Mouse (Mus musculus): Measurements from ENCODE around the gene Ergic1. TPM values are rescaled to one million over a fixed set of nuclear protein-coding genes. Genes with fewer than 3 reads are reported as not detected.

Ergic1 gene
- polyA plus RNA-seq, 1 experiment from 2014 or later, result 130 TPM

- Histone ChIP-seq H3K36me3 (peaks cover 21% of the 10 kb centered on the region), H3K4me3 (no peak overlapping the region), H3K27ac (no peak overlapping the region), H3K9me3 (no peaks in the 10 kb centered on the region), H3K4me2 (no peak overlapping the region), H3K4me1 (peaks cover 34% of the 10 kb centered on the region), H3K27me3 (no peaks in the 10 kb centered on the region), H3K9ac (no peak overlapping the region)
- WGBS, result 84% methylated on average over 4 of the region's 4 CpGs
- no peak for ATAC-seq (ENCODE audit: insufficient number of reproducible peaks, low FRiP score, low TSS enrichment, low read depth)
Observed at GRCm38 (mm10) chr17:26605636-26606035, 44.3 kb downstream of the Ergic1 start.

- ATAC-seq (ENCODE audit: insufficient number of reproducible peaks, low FRiP score, low TSS enrichment, low read depth), result no peak
- no peak overlapping the region for H3K4me3 ChIP-seq
- H3K36me3 ChIP-seq, result peaks cover 28% of the 10 kb centered on the region
- WGBS, result 72% methylated on average over 2 of the region's 2 CpGs
- H3K9ac ChIP-seq, result no peak overlapping the region
- H3K4me1 ChIP-seq, result peaks cover 28% of the 10 kb centered on the region
- H3K27me3 ChIP-seq, result no peaks in the 10 kb centered on the region
- H3K27ac ChIP-seq, result no peak overlapping the region
- no peaks in the 10 kb centered on the region for H3K9me3 ChIP-seq
- no peak overlapping the region for H3K4me2 ChIP-seq
Observed at GRCm38 (mm10) chr17:26606516-26606915, 45.2 kb downstream of the Ergic1 start.

GRCm38 (mm10) chr17:26608348-26608747 is 47.1 kb downstream of the Ergic1 start:
- WGBS, result 80% methylated on average over 3 of the region's 3 CpGs
- Histone ChIP-seq H3K4me1 (peaks cover 16% of the 10 kb centered on the region), H3K27me3 (no peaks in the 10 kb centered on the region), H3K4me2 (no peak overlapping the region), H3K9ac (no peak overlapping the region), H3K27ac (no peak overlapping the region), H3K9me3 (no peaks in the 10 kb centered on the region), H3K4me3 (no peak overlapping the region), H3K36me3 (peaks cover 28% of the 10 kb centered on the region)
- ATAC-seq (ENCODE audit: insufficient number of reproducible peaks, low FRiP score, low TSS enrichment, low read depth), result no peak

- H3K4me3 ChIP-seq, result no peak overlapping the region
- no peak overlapping the region for H3K27ac ChIP-seq
- no peak for ATAC-seq (ENCODE audit: insufficient number of reproducible peaks, low FRiP score, low TSS enrichment, low read depth)
- no peak overlapping the region for H3K9ac ChIP-seq
- H3K4me1 ChIP-seq, result peaks cover 16% of the 10 kb centered on the region
- peaks cover 29% of the 10 kb centered on the region for H3K36me3 ChIP-seq
- WGBS, result 95% methylated on average over 8 of the region's 8 CpGs
- H3K4me2 ChIP-seq, result no peak overlapping the region
- H3K27me3 ChIP-seq, result no peaks in the 10 kb centered on the region
- H3K9me3 ChIP-seq, result no peaks in the 10 kb centered on the region
Observed at GRCm38 (mm10) chr17:26608877-26609276, 47.6 kb downstream of the Ergic1 start.

GRCm38 (mm10) chr17:26609820-26610219 is 48.5 kb downstream of the Ergic1 start:
- Histone ChIP-seq H3K27ac (no peak overlapping the region), H3K4me2 (no peak overlapping the region), H3K4me1 (peaks cover 23% of the 10 kb centered on the region), H3K36me3 (peaks cover 38% of the 10 kb centered on the region), H3K27me3 (no peaks in the 10 kb centered on the region), H3K9me3 (no peaks in the 10 kb centered on the region), H3K4me3 (no peak overlapping the region), H3K9ac (no peak overlapping the region)
- 85% methylated on average over 8 of the region's 8 CpGs for WGBS
- ATAC-seq (ENCODE audit: insufficient number of reproducible peaks, low FRiP score, low TSS enrichment, low read depth), result no peak

- Histone ChIP-seq H3K36me3 (peaks cover 50% of the 10 kb centered on the region), H3K27me3 (no peaks in the 10 kb centered on the region), H3K9me3 (no peaks in the 10 kb centered on the region), H3K27ac (peak overlapping the region; percentile 43; the same call in 1 of the 2 replicates), H3K4me2 (no peak overlapping the region), H3K4me1 (peaks cover 23% of the 10 kb centered on the region), H3K4me3 (no peak overlapping the region), H3K9ac (no peak overlapping the region)
- WGBS, result 72% methylated on average over 7 of the region's 7 CpGs
- ATAC-seq (ENCODE audit: insufficient number of reproducible peaks, low FRiP score, low TSS enrichment, low read depth), result no peak
Observed at GRCm38 (mm10) chr17:26611328-26611727, 50.0 kb downstream of the Ergic1 start.

GRCm38 (mm10) chr17:26611918-26612317 is 50.6 kb downstream of the Ergic1 start:
- ATAC-seq (ENCODE audit: insufficient number of reproducible peaks, low FRiP score, low TSS enrichment, low read depth), result no peak
- H3K4me1 ChIP-seq, result peaks cover 23% of the 10 kb centered on the region
- H3K36me3 ChIP-seq, result peaks cover 51% of the 10 kb centered on the region
- H3K27ac ChIP-seq, result peak overlapping the region; percentile 43; the same call in 1 of the 2 replicates
- 81% methylated on average over 4 of the region's 4 CpGs for WGBS
- H3K4me3 ChIP-seq, result no peak overlapping the region
- no peaks in the 10 kb centered on the region for H3K27me3 ChIP-seq
- no peaks in the 10 kb centered on the region for H3K9me3 ChIP-seq
- H3K9ac ChIP-seq, result no peak overlapping the region
- H3K4me2 ChIP-seq, result no peak overlapping the region

GRCm38 (mm10) chr17:26614286-26614685 is 53.0 kb downstream of the Ergic1 start:
- Histone ChIP-seq H3K27ac (peak overlapping the region; percentile 54), H3K36me3 (peaks cover 65% of the 10 kb centered on the region), H3K4me2 (no peak overlapping the region), H3K4me3 (no peak overlapping the region), H3K4me1 (peaks cover 23% of the 10 kb centered on the region), H3K9me3 (no peaks in the 10 kb centered on the region), H3K9ac (no peak overlapping the region), H3K27me3 (no peaks in the 10 kb centered on the region)
- WGBS, result 64% methylated on average over 6 of the region's 6 CpGs
- no peak for ATAC-seq (ENCODE audit: insufficient number of reproducible peaks, low FRiP score, low TSS enrichment, low read depth)

GRCm38 (mm10) chr17:26614708-26615486 is 53.6 kb downstream of the Ergic1 start:
- WGBS, result 66% methylated on average over 9 of the region's 9 CpGs
- H3K4me3 ChIP-seq, result no peak overlapping the region
- no peak for ATAC-seq (ENCODE audit: insufficient number of reproducible peaks, low FRiP score, low TSS enrichment, low read depth)
- H3K9me3 ChIP-seq, result no peaks in the 10 kb centered on the region
- peaks cover 67% of the 10 kb centered on the region for H3K36me3 ChIP-seq
- no peaks in the 10 kb centered on the region for H3K27me3 ChIP-seq
- H3K4me1 ChIP-seq, result peaks cover 23% of the 10 kb centered on the region
- no peak overlapping the region for H3K4me2 ChIP-seq
- H3K27ac ChIP-seq, result 0 out of 2 replicates have a peak overlapping the region, but pooled peaks have one; percentile 38
- no peak overlapping the region for H3K9ac ChIP-seq

- peaks cover 65% of the 10 kb centered on the region for H3K36me3 ChIP-seq
- ATAC-seq (ENCODE audit: insufficient number of reproducible peaks, low FRiP score, low TSS enrichment, low read depth), result no peak
- 80% methylated on average over 2 of the region's 2 CpGs for WGBS
Observed at GRCm38 (mm10) chr17:26616696-26617095, 55.4 kb downstream of the Ergic1 start.

GRCm38 (mm10) chr17:26618498-26618897 is 57.2 kb downstream of the Ergic1 start:
- Histone ChIP-seq H3K9me3 (no peaks in the 10 kb centered on the region), H3K4me3 (no peak overlapping the region), H3K4me2 (no peak overlapping the region), H3K9ac (no peak overlapping the region), H3K36me3 (peaks cover 72% of the 10 kb centered on the region), H3K4me1 (peaks cover 21% of the 10 kb centered on the region), H3K27ac (no peak overlapping the region), H3K27me3 (no peaks in the 10 kb centered on the region)
- 83% methylated on average over 5 of the region's 5 CpGs for WGBS
- ATAC-seq (ENCODE audit: insufficient number of reproducible peaks, low FRiP score, low TSS enrichment, low read depth), result no peak

More at GRCm38 (mm10) chr17:26616696-26617095, 55.4 kb downstream of the Ergic1 start:
- Histone ChIP-seq H3K9me3 (no peaks in the 10 kb centered on the region), H3K4me3 (no peak overlapping the region), H3K4me1 (peaks cover 25% of the 10 kb centered on the region), H3K27me3 (no peaks in the 10 kb centered on the region), H3K9ac (no peak overlapping the region), H3K27ac (no peak overlapping the region), H3K4me2 (no peak overlapping the region)

GRCm38 (mm10) chr17:26619577-26619976 is 58.3 kb downstream of the Ergic1 start:
- Histone ChIP-seq H3K27ac (no peak overlapping the region), H3K4me1 (peaks cover 14% of the 10 kb centered on the region), H3K9ac (no peak overlapping the region), H3K36me3 (peaks cover 74% of the 10 kb centered on the region), H3K4me3 (no peak overlapping the region), H3K27me3 (no peaks in the 10 kb centered on the region), H3K4me2 (no peak overlapping the region), H3K9me3 (no peaks in the 10 kb centered on the region)
- 86% methylated on average over 6 of the region's 6 CpGs for WGBS
- ATAC-seq (ENCODE audit: insufficient number of reproducible peaks, low FRiP score, low TSS enrichment, low read depth), result no peak
